In genomic region chr13:103670611-103671010, GRCm38 (mm10) we compare ENCODE assay signal across 29 mouse cellular contexts.
A peak's percentile ranks its signal among the peaks of the same experiment; 100 is the strongest.
DNase-seq lines count a peak whose midpoint lies in the region; TF ChIP-seq lines count a peak whose summit lies in the region.
"Had no signal": no experiment of that assay in that cellular context is flagged by ENCODE, and none has a peak within 500 bp of the region (broad histone marks: within the 10 kb centered on the region; RNA-seq: fewer than 3 reads in every experiment).

No protein-coding gene starts in this region.

- H3ac ChIP-seq in myocyte (ENCODE audit: control insufficient read depth, insufficient read length) = no peak overlapping the region

- H3K79me2 ChIP-seq in myocyte (ENCODE audit: control insufficient read depth, insufficient read depth) = no peaks in the 10 kb centered on the region

- peak; percentile 62 for DNase-seq in heart, adult 11 months
- DNase-seq in heart, adult 9 months (ENCODE audit: low spot score in 2 of 2) = no peak
- DNase-seq in right cerebral cortex, adult 18-20 months = peak; percentile 45
- no peak for DNase-seq in right cerebral cortex, postnatal 14 days
- DNase-seq in brain, adult 2 months (ENCODE audit: low read depth, low spot score) = peak; percentile 59
- DNase-seq in cerebellum, adult 18-20 months = no peak
- DNase-seq in lung, postnatal 36 days = no peak
- DNase-seq: adrenal gland, adult 8-10 months; cerebellum, adult 9-10 months; forebrain, postnatal 0 days; gastrocnemius, postnatal 14 days; heart, postnatal 10 days; kidney, adult 11 months; kidney, postnatal 4 days; left cerebral cortex, postnatal 4 days; lung, adult 18-20 months; right cerebral cortex, postnatal 25 days; thymus, adult 18-20 months; thymus, postnatal 25 days had no signal

- H3K4me2 ChIP-seq in myocyte (ENCODE audit: low read depth) = peak overlapping the region; percentile 49
- H3K4me2 ChIP-seq: embryonic facial prominence, embryonic 13.5 days; forebrain, embryonic 12.5 days; heart, embryonic 13.5 days; hindbrain, embryonic 15.5 days; liver, embryonic 12.5 days; neural tube, embryonic 12.5 days had no signal

- H3K4me3 ChIP-seq in myocyte = no peak overlapping the region
- H3K4me3 ChIP-seq: embryonic facial prominence, embryonic 13.5 days; erythroblast, embryonic 14.5 days; forebrain, embryonic 12.5 days; heart, embryonic 13.5 days; hindbrain, embryonic 15.5 days; left cerebral cortex, adult 2 months; liver, embryonic 12.5 days; midbrain, embryonic 10.5 days; neural tube, embryonic 12.5 days had no signal

- H3K27me3 ChIP-seq in myocyte (ENCODE audit: control insufficient read depth, insufficient read depth, insufficient read length) = no peaks in the 10 kb centered on the region
- H3K27me3 ChIP-seq: embryonic facial prominence, embryonic 13.5 days; forebrain, embryonic 12.5 days; heart, embryonic 13.5 days; hindbrain, embryonic 15.5 days; liver, embryonic 12.5 days; neural tube, embryonic 12.5 days had no signal

- H3K36me3 ChIP-seq in myocyte (ENCODE audit: control insufficient read depth, insufficient read depth) = no peaks in the 10 kb centered on the region
- H3K36me3 ChIP-seq: embryonic facial prominence, embryonic 13.5 days; forebrain, embryonic 12.5 days; heart, embryonic 13.5 days; hindbrain, embryonic 15.5 days; liver, embryonic 12.5 days; midbrain, embryonic 10.5 days; neural tube, embryonic 12.5 days had no signal

- no peak for TF ChIP-seq POLR2A in myocyte (IDR thresholded peaks at IDR 0.05; ENCODE audit: insufficient read length, low read depth)

TF ChIP-seq in myocyte, 11 proteins besides CTCF, POLR2A, EP300 and RAD21:
- TF ChIP-seq POLR2AphosphoS2 (IDR thresholded peaks at IDR 0.05; ENCODE audit: insufficient read length, low read depth) (no peak), REST (IDR thresholded peaks at IDR 0.05; ENCODE audit: insufficient read depth, insufficient read length) (no peak), MYOD1 (IDR thresholded peaks at IDR 0.05; ENCODE audit: control insufficient read depth in 1 of 3, insufficient read length in 2 of 3, low read depth in 2 of 3) (peak in 2 of 3 experiments; percentile 66 to 72), CEBPB (IDR thresholded peaks at IDR 0.05; ENCODE audit: insufficient read depth, poor library complexity, severe bottlenecking) (0 out of 2 replicates have a peak, but pooled peaks have one; percentile 14), SRF (IDR thresholded peaks at IDR 0.05; ENCODE audit: control insufficient read depth, insufficient read length, low read depth) (no peak), E2F4 (IDR thresholded peaks at IDR 0.05; ENCODE audit: insufficient read depth) (no peak), USF1 (IDR thresholded peaks at IDR 0.05; ENCODE audit: low read depth) (no peak), TCF12 (IDR thresholded peaks at IDR 0.05; ENCODE audit: insufficient read depth, poor library complexity, severe bottlenecking) (peak; percentile 51), TCF3 (IDR thresholded peaks at IDR 0.05; ENCODE audit: insufficient read length, low read depth) (no peak), MYOG (IDR thresholded peaks at IDR 0.05; ENCODE audit: control insufficient read depth in 1 of 3, insufficient read depth in 1 of 3, insufficient read length in 2 of 3, low read depth in 2 of 3) (peak in 2 of 3 experiments; percentile 44 to 54), MAX (IDR thresholded peaks at IDR 0.05; ENCODE audit: low read depth) (no peak)

Comparison
In these comparisons a context has a peak if more than half of its experiments do, and no peak if none do; other contexts are left out.
1. DNase-seq: peak in heart, adult 11 months (single experiment), right cerebral cortex, adult 18-20 months (single experiment) and brain, adult 2 months (single experiment); none in heart, adult 9 months (0 of 2), right cerebral cortex, postnatal 14 days (single experiment), cerebellum, adult 18-20 months (0 of 2) and lung, postnatal 36 days (single experiment).